Mouse (Mus musculus) retina, postnatal 1 day (tissue): ENCODE measurements at regions not wholly inside any gene's neighbourhood (a gene's known extent, or its start where the extent isn't known, plus 50 kb on each side); places are given as distances from the start of the nearest gene placed in this dataset.

Source experiments
- DNase-seq: peaks from one replicate; pipeline ENCODE4 v3.0.0-alpha.2; 2012

GRCm38 (mm10) chr9:32815473-32815872 is 179.5 kb downstream of the Ets1 start:
- DNase-seq: no peak

GRCm38 (mm10) chr9:32816649-32817425 is 180.8 kb downstream of the Ets1 start:
- DNase-seq: no peak

GRCm38 (mm10) chr9:32817442-32818358 is 181.7 kb downstream of the Ets1 start:
- DNase-seq: no peak

GRCm38 (mm10) chr9:32823439-32824133 is 187.6 kb downstream of the Ets1 start:
- no peak for DNase-seq

- DNase-seq: no peak
These were observed 188.1 kb downstream of the Ets1 start for GRCm38 (mm10) chr9:32824134-32824531.

GRCm38 (mm10) chr9:32830268-32830891 is 194.4 kb downstream of the Ets1 start:
- no peak for DNase-seq

GRCm38 (mm10) chr9:32833373-32833772 is 197.4 kb downstream of the Ets1 start:
- DNase-seq: no peak

GRCm38 (mm10) chr9:32834751-32835625 is 199.0 kb downstream of the Ets1 start:
- DNase-seq: peak; percentile 46

GRCm38 (mm10) chr9:32835626-32835971 is 199.6 kb downstream of the Ets1 start:
- DNase-seq: no peak

- peak; percentile 64 for DNase-seq
These were observed 200.3 kb downstream of the Ets1 start for GRCm38 (mm10) chr9:32836371-32836770.

GRCm38 (mm10) chr9:32847361-32847760 is 211.3 kb downstream of the Ets1 start:
- no peak for DNase-seq

- DNase-seq: no peak
These were observed 216.3 kb downstream of the Ets1 start for GRCm38 (mm10) chr9:32852282-32852681.

- no peak for DNase-seq
These were observed 227.3 kb downstream of the Ets1 start for GRCm38 (mm10) chr9:32863286-32863685.

- no peak for DNase-seq
These were observed 232.9 kb downstream of the Ets1 start for GRCm38 (mm10) chr9:32868936-32869335.

- DNase-seq: peak; percentile 4
These were observed 238.4 kb downstream of the Ets1 start for GRCm38 (mm10) chr9:32874306-32874875.

GRCm38 (mm10) chr9:32882819-32883587 is 247.0 kb downstream of the Ets1 start:
- no peak for DNase-seq

- DNase-seq: no peak
These were observed 250.1 kb downstream of the Ets1 start for GRCm38 (mm10) chr9:32886008-32886650.

GRCm38 (mm10) chr9:32899801-32900200 is 263.8 kb downstream of the Ets1 start:
- no peak for DNase-seq

- DNase-seq: peak; percentile 12
These were observed 265.3 kb downstream of the Ets1 start for GRCm38 (mm10) chr9:32901287-32901686.

- DNase-seq: no peak
These were observed 270.3 kb downstream of the Ets1 start for GRCm38 (mm10) chr9:32906233-32906872.
